Mouse (Mus musculus) hindbrain, postnatal 0 days (tissue): ENCODE measurements around the gene Dynlt1f. TPM values are rescaled to one million over a fixed set of nuclear protein-coding genes. Genes with fewer than 3 reads are reported as not detected.

Experiments used
- polyA plus RNA-seq: library from polyadenylated mRNA; unstranded; fragments of >200 nt; fragmentation: Nextera tagmentation; extraction: Ambion mirVana; gene quantifications from 2 replicates; pipeline ENCODE4 v1.2.1, GENCODE M21; 2015
- total RNA-seq: library from RNA; depleted of rRNA; stranded (reverse); fragments of >200 nt; gene quantifications from 2 replicates; pipeline ENCODE4 v1.2.3, GENCODE M21; 2014; rRNA removed

The Dynlt1f gene
- total and polyA plus RNA-seq, 2 experiments from 2014 or later = 108 to 294 TPM

Other genes starting within 250 kb of the Dynlt1f start
- gene Dynlt1b, start 225.8 kb downstream of the Dynlt1f start, total RNA-seq = 392 and 457 TPM in 2 replicates
- gene Dynlt1b, start 225.8 kb downstream of the Dynlt1f start, polyA plus RNA-seq = 1,203 and 1,233 TPM in 2 replicates
- 15.4 and 20.5 TPM in 2 replicates for gene Dynlt1c, start 54.2 kb downstream of the Dynlt1f start, total RNA-seq
- 14.7 and 22.5 TPM in 2 replicates for gene Dynlt1c, start 54.2 kb downstream of the Dynlt1f start, polyA plus RNA-seq
- gene Sytl3, start 3.2 kb upstream of the Dynlt1f start, total RNA-seq = 0.32 and 0.42 TPM in 2 replicates
- 0.73 and 0.79 TPM in 2 replicates for gene Sytl3, start 3.2 kb upstream of the Dynlt1f start, polyA plus RNA-seq
- 44.7 and 52.6 TPM in 2 replicates for gene Ezr, start 126.9 kb upstream of the Dynlt1f start, total RNA-seq
- gene Ezr, start 126.9 kb upstream of the Dynlt1f start, polyA plus RNA-seq = 62.4 and 72.7 TPM in 2 replicates